Mouse (Mus musculus) liver, postnatal 0 days (tissue): ENCODE measurements around the gene Gm12258. TPM values are rescaled to one million over a fixed set of nuclear protein-coding genes. Genes with fewer than 3 reads are reported as not detected.
"Not testable (repeated sequence)": the region's sequence is repeated elsewhere in the genome, so short reads cannot be mapped to it uniquely, and the experiment has no call there.

Source experiments
- ATAC-seq: fragments of 200-750 bp; cut with Nextera tagmentation; 2 replicates; pipeline ENCODE4 v1.8.0; 2017; ENCODE audit warnings: mild to moderate bottlenecking, moderate library complexity
- DNase-seq: peaks from one replicate; pipeline ENCODE4 v3.0.0-alpha.2; 2016
- H3K27ac ChIP-seq: fragments of 300-500 bp; sonication (generic); 2 replicates; pipeline ENCODE4 v1.5.1; 2014; ENCODE audit warnings: antibody characterized with exemption, moderate library complexity, mild to moderate bottlenecking, low read depth
- H3K27me3 ChIP-seq: fragments of 300-500 bp; sonication (generic); 2 replicates; pipeline ENCODE4 v1.6.1; 2014; ENCODE audit warnings: low read length, control low read depth, mixed read lengths; ENCODE audit not compliant: insufficient read depth
- H3K36me3 ChIP-seq: fragments of 300-500 bp; sonication (generic); replicated peaks from 2 replicates; pipeline ENCODE4 v1.6.1; 2014; ENCODE audit warnings: mild to moderate bottlenecking, control low read depth, low read length, moderate library complexity, mixed read lengths; ENCODE audit not compliant: insufficient read depth
- H3K4me1 ChIP-seq: fragments of 300-500 bp; sonication (generic); 2 replicates; pipeline ENCODE4 v1.6.1; 2014; ENCODE audit warnings: antibody characterized with exemption, mild to moderate bottlenecking, control low read depth; ENCODE audit not compliant: insufficient read depth
- H3K4me2 ChIP-seq: fragments of 300-500 bp; sonication (generic); 2 replicates; pipeline ENCODE4 v1.6.1; 2014; ENCODE audit warnings: low read depth, mild to moderate bottlenecking, low read length, moderate library complexity, mixed read lengths
- H3K4me3 ChIP-seq: fragments of 300-500 bp; sonication (generic); 2 replicates; pipeline ENCODE4 v1.5.1; 2014; ENCODE audit warnings: low read depth, low read length
- H3K9ac ChIP-seq: fragments of 300-500 bp; sonication (generic); replicated peaks from 2 replicates; pipeline ENCODE4 v1.6.1; 2014; ENCODE audit warnings: mild to moderate bottlenecking, moderate library complexity
- H3K9me3 ChIP-seq: fragments of 300-500 bp; sonication (generic); 2 replicates; pipeline ENCODE4 v1.6.1; 2016; ENCODE audit warnings: mild to moderate bottlenecking, control low read depth, low read length, mixed read lengths
- CTCF ChIP-seq: sonication (generic); IDR thresholded peaks from 2 replicates; pipeline ENCODE4 v1.5.1; 2016; ENCODE audit warnings: antibody characterized with exemption, low read depth
- EP300 ChIP-seq: IDR thresholded peaks from 2 replicates; pipeline ENCODE4 v1.6.1; 2016; ENCODE audit warnings: antibody characterized with exemption, low read depth, mild to moderate bottlenecking
- WGBS: fragments of 180-500 bp; shearing (Covaris S2); extraction: QIAGEN DNeasy Blood & Tissue Kit; methylation state at CpG from one replicate; pipeline ENCODE4 v1.1.7; 2014; ENCODE audit not compliant: insufficient replicate concordance; 5-methylcytosine and 5-hydroxymethylcytosine counted together
- polyA plus RNA-seq: library from polyadenylated mRNA; unstranded; fragments of >200 nt; fragmentation: Nextera tagmentation; extraction: Ambion mirVana; gene quantifications from 2 replicates; pipeline ENCODE4 v1.2.1, GENCODE M21; 2015

Gm12258 gene
- polyA plus RNA-seq = 0.85 and 1.3 TPM in 2 replicates

DNA sequence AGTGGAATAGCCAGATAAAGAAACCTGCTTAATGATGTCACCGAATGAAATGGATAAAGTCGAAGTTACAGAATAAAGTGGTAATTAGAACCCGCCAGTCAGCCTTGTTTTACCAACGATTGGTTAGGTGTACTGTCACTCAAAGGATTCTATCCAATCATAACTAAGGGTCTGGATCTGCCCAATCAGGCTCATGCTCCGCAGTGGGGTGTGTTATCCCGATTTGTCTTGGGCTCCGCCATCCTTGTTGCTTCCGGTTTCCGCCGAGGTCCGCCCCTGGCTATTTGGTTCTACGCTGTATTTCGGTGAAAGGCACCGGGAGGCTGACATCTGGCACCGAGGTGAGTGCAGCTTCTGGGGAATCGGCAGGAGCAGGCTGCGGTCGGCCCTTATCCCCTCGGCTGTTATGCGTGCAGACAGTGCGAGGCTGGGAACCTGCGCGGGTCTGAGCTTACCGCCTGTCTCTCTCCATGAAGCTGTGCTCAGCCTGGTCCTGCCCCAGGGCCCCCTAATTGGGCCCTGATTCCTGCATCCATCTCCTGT is at the start of gene Gm12258:
Gene Gm12258 (plus strand): TSS at position 240 of the 543 bp plus-strand sequence.
- Histone ChIP-seq H3K4me2 (peak within 1 kb of the TSS; percentile 88), H3K27ac (peak within 1 kb of the TSS; percentile 60), H3K36me3 (peaks cover 4% of the 10 kb centered on the region; the same call in 1 of the 2 replicates), H3K27me3 (no peaks in the 10 kb centered on the region), H3K9me3 (no peaks in the 10 kb centered on the region), H3K4me3 (peak within 1 kb of the TSS; percentile 70), H3K9ac (peak within 1 kb of the TSS; percentile 79), H3K4me1 (peaks cover 10% of the 10 kb centered on the region)
- 0% methylated on average over 24 of the region's 24 CpGs for WGBS
- TF ChIP-seq EP300 (peak; percentile 57; the same call in 1 of the 2 replicates), CTCF (no peak)
- ATAC-seq (peak; percentile 100), DNase-seq (peak; percentile 88)

DNA sequence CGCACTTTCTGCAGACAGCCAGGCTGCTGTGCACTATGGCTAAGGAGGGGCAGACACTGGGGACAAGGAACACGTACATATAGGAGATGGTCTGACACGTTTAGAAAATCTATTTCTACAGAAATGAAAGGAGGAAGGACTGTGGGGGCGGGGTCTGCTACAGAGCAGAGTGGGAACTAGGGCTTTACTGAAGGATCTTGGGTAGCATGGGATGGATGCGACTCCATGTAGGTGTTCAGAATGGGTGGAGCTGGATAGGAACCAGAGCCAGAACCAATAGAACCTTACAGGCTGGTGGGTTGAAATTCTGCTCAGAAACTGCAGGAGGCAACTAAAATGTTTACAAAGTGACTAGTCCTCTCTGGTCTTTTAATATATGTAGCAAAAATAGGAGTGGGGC is 47.2 kb upstream of the Gm12258 start:
- H3K9ac ChIP-seq = no peak overlapping the region
- WGBS = 56% methylated on average over 5 of the region's 5 CpGs
- H3K9me3 ChIP-seq = no peaks in the 10 kb centered on the region
- no peak overlapping the region for H3K4me3 ChIP-seq
- ATAC-seq (no peak), DNase-seq (no peak)
- H3K27ac ChIP-seq = no peak overlapping the region
- no peak overlapping the region for H3K4me2 ChIP-seq
- H3K4me1 ChIP-seq = peaks cover 3% of the 10 kb centered on the region; the same call in 1 of the 2 replicates
- no peak for TF ChIP-seq CTCF
- TF ChIP-seq EP300 = no peak
- no peaks in the 10 kb centered on the region for H3K36me3 ChIP-seq
- no peaks in the 10 kb centered on the region for H3K27me3 ChIP-seq

DNA sequence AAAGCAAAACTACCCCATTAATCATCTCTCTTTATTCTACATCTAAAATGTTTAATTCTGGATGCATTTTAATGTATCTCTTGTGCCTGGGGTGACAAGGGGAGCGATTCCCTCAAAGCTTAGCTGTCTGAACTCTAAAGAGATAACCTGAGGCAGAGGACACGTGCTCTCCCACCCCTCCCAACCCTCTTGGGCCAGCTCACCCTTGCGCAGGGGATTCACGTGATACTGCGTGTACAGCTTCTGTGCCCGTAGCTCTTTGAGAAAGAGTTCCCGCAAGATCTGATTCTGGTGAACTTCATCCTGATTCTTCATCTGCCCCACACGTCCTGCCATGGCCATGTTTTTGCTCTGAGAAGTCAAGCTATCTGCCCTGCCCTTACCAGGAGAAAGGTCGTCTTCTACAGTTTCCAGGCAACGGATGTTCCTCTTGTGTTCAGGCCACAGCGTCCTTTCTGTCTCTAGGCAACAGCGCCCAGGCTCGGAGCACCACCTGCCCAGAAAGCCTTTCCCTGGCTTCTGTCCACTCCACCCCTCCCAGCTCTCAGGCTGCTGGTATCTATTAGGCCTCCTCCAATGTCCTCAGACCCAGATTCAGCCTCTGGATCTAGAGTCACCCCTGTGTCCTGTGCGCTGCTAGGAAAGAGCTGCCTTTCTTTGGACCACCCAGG is 45.3 kb upstream of the Gm12258 start, which contains the start of gene Fam183b:
Gene Fam183b (minus strand): TSS at position 403 of the 671 bp plus-strand sequence.
- Histone ChIP-seq H3K4me2 (peak within 1 kb of the TSS; percentile 13; the same call in 1 of the 2 replicates), H3K4me3 (no peak within 1 kb of the TSS), H3K36me3 (no peaks in the 10 kb centered on the region), H3K27me3 (no peaks in the 10 kb centered on the region), H3K27ac (no peak within 1 kb of the TSS), H3K9me3 (no peaks in the 10 kb centered on the region), H3K4me1 (peaks cover 3% of the 10 kb centered on the region; the same call in 1 of the 2 replicates), H3K9ac (no peak within 1 kb of the TSS)
- WGBS = 41% methylated on average over 14 of the region's 14 CpGs
- ATAC-seq = no peak
- TF ChIP-seq EP300 (no peak), CTCF (no peak)
- DNase-seq = no peak

DNA sequence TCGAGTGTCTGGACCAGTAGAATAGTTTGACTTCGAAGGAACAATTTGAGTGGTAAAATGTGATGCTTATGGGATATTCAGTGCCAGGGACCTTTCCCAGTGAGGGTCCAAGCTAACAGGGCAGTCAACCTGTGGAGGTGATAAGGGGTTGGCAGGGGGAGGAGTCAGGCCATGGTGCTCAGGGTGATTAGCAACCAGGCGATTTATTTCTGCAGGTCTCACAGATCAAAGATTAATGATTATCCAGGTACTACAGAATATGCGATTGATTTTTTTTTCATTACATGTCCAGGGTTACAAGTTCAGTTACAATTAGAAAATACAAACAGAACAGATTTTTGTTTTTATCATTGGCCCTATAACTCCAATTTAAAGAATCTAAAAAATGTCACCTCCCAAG is 43.1 kb upstream of the Gm12258 start:
- ATAC-seq (no peak), DNase-seq (no peak)
- Histone ChIP-seq H3K36me3 (no peaks in the 10 kb centered on the region), H3K4me2 (no peak overlapping the region), H3K4me3 (no peak overlapping the region), H3K27ac (no peak overlapping the region), H3K27me3 (no peaks in the 10 kb centered on the region), H3K4me1 (peaks cover 3% of the 10 kb centered on the region; the same call in 1 of the 2 replicates), H3K9ac (no peak overlapping the region), H3K9me3 (no peaks in the 10 kb centered on the region)
- 54% methylated on average over 4 of the region's 4 CpGs for WGBS
- TF ChIP-seq CTCF = no peak
- TF ChIP-seq EP300 = no peak

DNA sequence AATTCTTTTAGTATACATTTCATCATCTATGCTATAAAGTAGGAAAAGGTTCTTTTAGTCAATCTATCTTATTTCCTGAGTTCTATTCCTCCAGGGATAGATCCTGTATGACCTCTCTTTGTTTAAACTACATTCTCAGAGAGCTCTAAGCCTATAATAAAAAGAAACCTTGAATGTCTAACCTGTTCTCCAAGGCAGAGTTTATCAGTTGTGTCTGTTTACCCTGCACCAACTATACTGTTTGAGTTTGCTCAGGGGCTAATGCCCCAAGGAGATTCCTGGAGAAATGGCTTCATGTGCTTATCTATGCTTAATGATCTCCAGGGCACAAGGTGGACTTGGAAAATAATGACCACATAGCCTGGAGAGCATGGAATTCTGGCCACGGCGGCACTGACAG is 42.6 kb upstream of the Gm12258 start:
- TF ChIP-seq EP300 (no peak), CTCF (no peak)
- Histone ChIP-seq H3K9ac (no peak overlapping the region), H3K4me2 (no peak overlapping the region), H3K27me3 (no peaks in the 10 kb centered on the region), H3K9me3 (no peaks in the 10 kb centered on the region), H3K36me3 (no peaks in the 10 kb centered on the region), H3K27ac (no peak overlapping the region), H3K4me3 (no peak overlapping the region), H3K4me1 (peaks cover 3% of the 10 kb centered on the region; the same call in 1 of the 2 replicates)
- no peak for ATAC-seq
- DNase-seq = no peak
- WGBS = 62% methylated on average over 2 of the region's 2 CpGs

DNA sequence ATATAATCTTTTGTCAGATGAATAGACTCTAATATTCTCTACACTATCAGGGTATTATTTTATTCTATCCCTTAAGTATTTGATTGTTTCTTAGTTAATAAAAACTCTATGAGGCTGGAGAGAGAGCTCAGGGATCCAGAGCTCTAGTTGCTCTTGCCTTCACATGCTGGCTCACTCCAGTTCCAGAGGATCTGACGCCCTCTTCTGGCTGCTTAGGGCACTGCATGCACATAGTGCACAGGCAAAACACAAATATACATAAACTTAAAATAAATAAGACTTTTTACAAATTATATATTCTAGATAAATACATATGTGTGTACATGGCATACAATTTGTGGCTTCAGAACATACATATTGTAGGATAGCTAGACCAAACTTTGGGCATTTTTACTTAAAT is 35.0 kb upstream of the Gm12258 start:
- TF ChIP-seq CTCF = peak; percentile 55
- TF ChIP-seq EP300 = no peak
- WGBS = 0% methylated on average over 1 of the region's 1 CpGs
- ATAC-seq = no peak
- H3K36me3 ChIP-seq = no peaks in the 10 kb centered on the region
- no peak overlapping the region for H3K4me2 ChIP-seq
- H3K9ac ChIP-seq = no peak overlapping the region
- DNase-seq = no peak
- H3K4me1 ChIP-seq = no peaks in the 10 kb centered on the region
- H3K9me3 ChIP-seq = no peaks in the 10 kb centered on the region
- H3K27ac ChIP-seq = no peak overlapping the region
- no peaks in the 10 kb centered on the region for H3K27me3 ChIP-seq
- no peak overlapping the region for H3K4me3 ChIP-seq

DNA sequence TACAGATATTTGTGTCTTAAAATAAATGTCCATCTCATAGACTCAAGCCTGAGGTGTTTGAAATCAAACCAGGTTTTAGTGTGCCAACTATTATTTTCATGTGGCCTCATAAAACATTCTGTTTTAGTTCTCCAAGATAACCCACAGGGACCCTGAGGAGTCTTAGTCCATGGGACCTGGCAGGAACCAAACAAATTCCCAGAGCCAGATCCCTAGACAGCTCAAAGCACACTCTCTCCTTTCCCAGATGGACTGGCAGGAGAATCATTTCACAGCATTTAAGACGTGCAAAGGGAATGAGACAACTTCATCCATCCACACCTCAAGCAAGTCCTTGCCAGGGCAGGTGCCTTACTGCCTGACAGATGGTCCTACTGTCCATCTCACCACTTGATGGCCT is 32.3 kb upstream of the Gm12258 start, which contains the start of gene Olfr313:
Gene Olfr313 (plus strand): TSS at position 301 of the 400 bp plus-strand sequence.
- H3K27ac ChIP-seq, ATAC-seq: not testable (repeated sequence)

More for the DNA sequence above, 32.3 kb upstream of the Gm12258 start, which contains the start of gene Olfr313:
- 63% methylated on average over 1 of the region's 1 CpGs for WGBS
- not testable (repeated sequence) for H3K4me3 ChIP-seq, H3K9ac ChIP-seq, H3K27me3 ChIP-seq, H3K36me3 ChIP-seq, DNase-seq, H3K9me3 ChIP-seq, H3K4me2 ChIP-seq, H3K4me1 ChIP-seq
